ENCODE assay signal across 10 mouse cellular contexts in the genomic region with DNA sequence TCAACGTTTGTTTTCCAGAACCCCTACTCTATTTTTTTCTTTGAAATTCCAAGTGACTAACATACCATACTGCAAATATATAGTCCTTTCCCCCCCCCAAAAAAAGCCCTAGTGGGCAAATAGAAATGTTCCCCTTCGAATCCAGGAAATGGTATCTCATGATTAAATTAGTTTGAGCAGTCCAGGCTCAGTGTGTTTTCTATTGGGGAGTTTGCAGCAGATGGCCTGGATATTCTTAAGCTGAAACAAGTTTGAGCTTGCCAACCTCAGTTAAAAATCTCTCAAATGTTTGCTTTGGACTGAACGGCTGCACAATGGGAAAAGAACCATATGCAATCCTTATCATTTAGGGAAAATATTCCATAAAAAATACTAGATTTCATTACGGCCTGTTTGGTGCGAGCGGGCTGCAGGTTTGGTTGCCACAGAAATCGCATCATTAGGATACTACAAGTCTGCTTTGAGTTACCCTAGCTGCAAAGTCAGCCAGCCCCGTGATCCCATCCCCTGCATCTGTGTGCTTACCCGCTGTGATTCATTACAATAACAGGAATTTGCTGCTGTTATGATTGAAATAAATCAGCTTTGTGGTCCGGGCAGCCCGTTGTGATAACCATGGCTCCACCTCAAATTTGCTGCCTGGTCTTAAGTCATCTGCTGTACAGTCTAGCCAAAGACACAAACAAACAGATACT.
DNase-seq lines count a peak whose midpoint lies in the region; ATAC-seq and TF ChIP-seq lines count a peak whose summit lies in the region.
"Had no signal": no experiment of that assay in that cellular context is flagged by ENCODE, and none has a peak within 500 bp of the region (broad histone marks: within the 10 kb centered on the region; RNA-seq: fewer than 3 reads in every experiment).

No protein-coding gene starts in this region.

- no peaks in the 10 kb centered on the region for H3K36me3 ChIP-seq in forebrain, postnatal 0 days (ENCODE audit: insufficient read depth)
- H3K36me3 ChIP-seq in forebrain, embryonic 12.5 days (replicated peaks) = no peaks in the 10 kb centered on the region
- no peaks in the 10 kb centered on the region for H3K36me3 ChIP-seq in neural tube, embryonic 15.5 days
- H3K36me3 ChIP-seq in kidney, embryonic 14.5 days (ENCODE audit: control insufficient read depth, insufficient read depth, low read length) = no peaks in the 10 kb centered on the region
- H3K36me3 ChIP-seq: midbrain, embryonic 12.5 days had no signal

- H3K4me3 ChIP-seq in forebrain, postnatal 0 days (ENCODE audit: low read depth, low read length) = no peak overlapping the region
- no peak overlapping the region for H3K4me3 ChIP-seq in forebrain, embryonic 12.5 days (replicated peaks)
- H3K4me3 ChIP-seq in neural tube, embryonic 15.5 days (replicated peaks) = no peak overlapping the region
- H3K4me3 ChIP-seq in kidney, embryonic 14.5 days (ENCODE audit: low read length) = no peak overlapping the region
- H3K4me3 ChIP-seq: midbrain, embryonic 12.5 days had no signal

- H3K4me1 ChIP-seq in forebrain, postnatal 0 days (ENCODE audit: insufficient read depth) = no peaks in the 10 kb centered on the region
- no peaks in the 10 kb centered on the region for H3K4me1 ChIP-seq in forebrain, embryonic 12.5 days
- no peaks in the 10 kb centered on the region for H3K4me1 ChIP-seq in neural tube, embryonic 15.5 days
- H3K4me1 ChIP-seq in kidney, embryonic 14.5 days (ENCODE audit: control insufficient read depth, insufficient read depth, low read length) = peaks cover 8% of the 10 kb centered on the region
- H3K4me1 ChIP-seq: midbrain, embryonic 12.5 days had no signal

- 0 out of 2 replicates have a peak, but pooled peaks cover 5% of the 10 kb centered on the region for H3K9me3 ChIP-seq in forebrain, postnatal 0 days (ENCODE audit: low read length)
- H3K9me3 ChIP-seq in forebrain, embryonic 12.5 days = no peaks in the 10 kb centered on the region
- H3K9me3 ChIP-seq in neural tube, embryonic 15.5 days (replicated peaks) = no peaks in the 10 kb centered on the region
- H3K9me3 ChIP-seq in kidney, embryonic 14.5 days (ENCODE audit: control insufficient read depth, low read length) = no peaks in the 10 kb centered on the region
- H3K9me3 ChIP-seq: midbrain, embryonic 12.5 days had no signal

- no peaks in the 10 kb centered on the region for H3K27me3 ChIP-seq in forebrain, postnatal 0 days (ENCODE audit: insufficient read depth, low read length)
- H3K27me3 ChIP-seq in forebrain, embryonic 12.5 days = no peaks in the 10 kb centered on the region
- H3K27me3 ChIP-seq in neural tube, embryonic 15.5 days (replicated peaks) = no peaks in the 10 kb centered on the region
- no peaks in the 10 kb centered on the region; the same call in 1 of the 2 replicates for H3K27me3 ChIP-seq in kidney, embryonic 14.5 days (ENCODE audit: control insufficient read depth, insufficient read depth, low read length)
- H3K27me3 ChIP-seq: midbrain, embryonic 12.5 days had no signal

- no peak for TF ChIP-seq CTCF in forebrain, postnatal 0 days (IDR thresholded peaks at IDR 0.05; ENCODE audit: low read depth)

- no peak for ATAC-seq in forebrain, postnatal 0 days
- no peak for ATAC-seq in forebrain, embryonic 12.5 days (ENCODE audit: low FRiP score)
- ATAC-seq in neural tube, embryonic 15.5 days (ENCODE audit: low FRiP score) = no peak
- ATAC-seq in kidney, embryonic 14.5 days (ENCODE audit: low FRiP score, low TSS enrichment) = no peak

- H3K9ac ChIP-seq in forebrain, postnatal 0 days = peak overlapping the region; percentile 3; the same call in 1 of the 2 replicates
- H3K9ac ChIP-seq in forebrain, embryonic 12.5 days = no peak overlapping the region
- H3K9ac ChIP-seq in neural tube, embryonic 15.5 days (replicated peaks) = no peak overlapping the region
- H3K9ac ChIP-seq in kidney, embryonic 14.5 days (ENCODE audit: low read depth, low read length) = no peak overlapping the region
- H3K9ac ChIP-seq: midbrain, embryonic 12.5 days had no signal

- WGBS in forebrain, postnatal 0 days = 54% methylated on average over 11 of the region's 11 CpGs
- 75% methylated on average over 11 of the region's 11 CpGs for WGBS in forebrain, embryonic 12.5 days
- 73% methylated on average over 11 of the region's 11 CpGs for WGBS in neural tube, embryonic 15.5 days
- WGBS in kidney, embryonic 14.5 days = 61% methylated on average over 11 of the region's 11 CpGs

- H3K27ac ChIP-seq in forebrain, postnatal 0 days (ENCODE audit: low read depth, low read length) = no peak overlapping the region
- H3K27ac ChIP-seq in forebrain, embryonic 12.5 days = no peak overlapping the region
- no peak overlapping the region for H3K27ac ChIP-seq in neural tube, embryonic 15.5 days (replicated peaks)
- H3K27ac ChIP-seq in kidney, embryonic 14.5 days (ENCODE audit: low read depth, low read length) = peak overlapping the region; percentile 37; the same call in 1 of the 2 replicates
- H3K27ac ChIP-seq: midbrain, embryonic 12.5 days had no signal

- H3K4me2 ChIP-seq in forebrain, postnatal 0 days (ENCODE audit: low read depth) = no peak overlapping the region
- no peak overlapping the region for H3K4me2 ChIP-seq in forebrain, embryonic 12.5 days
- no peak overlapping the region for H3K4me2 ChIP-seq in neural tube, embryonic 15.5 days
- H3K4me2 ChIP-seq in kidney, embryonic 14.5 days (replicated peaks; ENCODE audit: low read depth, low read length) = no peak overlapping the region
- H3K4me2 ChIP-seq: midbrain, embryonic 12.5 days had no signal

- peak; percentile 35 for DNase-seq in forebrain, postnatal 0 days
- DNase-seq in neural tube, embryonic 10.5 days (ENCODE audit: extremely low spot score, low spot score) = peak; percentile 11
- DNase-seq in telencephalon, adult 2 months (ENCODE audit: low read depth, low spot score) = peak; percentile 50
- no peak for DNase-seq in cerebellum, postnatal 4 days (ENCODE audit: low spot score in 2 of 2)
- no peak for DNase-seq in right cerebral cortex, postnatal 36 days (ENCODE audit: low spot score in 2 of 2)
- DNase-seq: adrenal gland, postnatal 36 days had no signal

Comparison
In these comparisons a context has a peak if more than half of its experiments do, and no peak if none do; other contexts are left out.
1. DNase-seq: peak in forebrain, postnatal 0 days (single experiment), neural tube, embryonic 10.5 days (single experiment) and telencephalon, adult 2 months (single experiment); none in cerebellum, postnatal 4 days (0 of 2) and right cerebral cortex, postnatal 36 days (0 of 2).